Comparison of ENCODE assay signal across 28 mouse cellular contexts in the genomic region with DNA sequence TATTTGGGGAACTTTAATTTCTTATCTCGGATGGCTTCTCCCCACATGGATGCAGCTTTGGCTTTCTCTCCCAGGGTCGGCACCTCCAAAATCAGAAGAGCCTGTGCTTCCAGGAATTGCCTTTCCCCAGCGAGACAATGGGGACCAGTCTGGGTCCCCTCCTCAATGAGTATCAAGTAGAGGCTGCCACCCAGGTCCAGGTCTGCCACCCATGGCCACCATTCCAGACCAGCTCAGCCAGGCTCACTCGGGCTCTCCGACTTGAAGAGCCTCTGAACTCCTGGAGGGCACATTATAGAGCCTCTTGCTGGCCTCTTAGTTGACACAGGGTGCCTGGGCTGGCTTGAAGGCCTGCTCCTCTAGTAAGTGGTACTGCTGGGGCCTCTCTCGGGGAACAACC. TPM values are rescaled to one million over a fixed set of nuclear protein-coding genes. Genes with fewer than 3 reads are reported as not detected.
DNase-seq lines count a peak whose midpoint lies in the region; ATAC-seq and TF ChIP-seq lines count a peak whose summit lies in the region.
"Had no signal": no experiment of that assay in that cellular context is flagged by ENCODE, and none has a peak within 500 bp of the region (broad histone marks: within the 10 kb centered on the region; RNA-seq: fewer than 3 reads in every experiment).

No protein-coding gene starts in this region.

- H3K36me3 ChIP-seq in heart, embryonic 10.5 days = no peaks in the 10 kb centered on the region
- no peaks in the 10 kb centered on the region for H3K36me3 ChIP-seq in limb, embryonic 12.5 days
- no peaks in the 10 kb centered on the region for H3K36me3 ChIP-seq in limb, embryonic 10.5 days
- H3K36me3 ChIP-seq in lung, embryonic 15.5 days = no peaks in the 10 kb centered on the region
- H3K36me3 ChIP-seq in lung, postnatal 0 days (ENCODE audit: insufficient read depth, low read length) = no peaks in the 10 kb centered on the region
- H3K36me3 ChIP-seq: embryonic facial prominence, embryonic 13.5 days; embryonic facial prominence, embryonic 15.5 days; forebrain, embryonic 10.5 days; forebrain, embryonic 12.5 days had no signal

- DNase-seq in heart, embryonic 10.5 days (ENCODE audit: low spot score) = peak; percentile 33
- DNase-seq in heart, postnatal 4 days = no peak
- DNase-seq in limb, embryonic 10.5 days (ENCODE audit: low spot score) = no peak
- no peak for DNase-seq in lung, postnatal 36 days
- DNase-seq in lung, postnatal 0 days (ENCODE audit: low spot score) = no peak
- no peak for DNase-seq in lung, postnatal 14 days
- DNase-seq: adrenal gland, adult 2 months; adrenal gland, postnatal 10 days; adrenal gland, postnatal 25 days; cerebellum, adult 11 months; cerebellum, adult 18-20 months; cerebellum, adult 8-10 months; cerebellum, adult 9-11 months; cerebellum, postnatal 36 days; embryo, embryonic 11 days had no signal

- WGBS in heart, embryonic 10.5 days = 80% methylated on average over 6 of the region's 6 CpGs
- 85% methylated on average over 6 of the region's 6 CpGs for WGBS in limb, embryonic 12.5 days
- WGBS in limb, embryonic 10.5 days = 86% methylated on average over 6 of the region's 6 CpGs
- WGBS in lung, embryonic 15.5 days = 49% methylated on average over 6 of the region's 6 CpGs
- 50% methylated on average over 6 of the region's 6 CpGs for WGBS in lung, postnatal 0 days

- H3K4me3 ChIP-seq in heart, embryonic 10.5 days = no peak overlapping the region
- H3K4me3 ChIP-seq in limb, embryonic 12.5 days (replicated peaks) = no peak overlapping the region
- no peak overlapping the region for H3K4me3 ChIP-seq in limb, embryonic 10.5 days
- no peak overlapping the region for H3K4me3 ChIP-seq in lung, embryonic 15.5 days
- H3K4me3 ChIP-seq in lung, postnatal 0 days (ENCODE audit: low read depth, low read length) = no peak overlapping the region
- H3K4me3 ChIP-seq: embryonic facial prominence, embryonic 13.5 days; embryonic facial prominence, embryonic 15.5 days; erythroblast, embryonic 14.5 days; forebrain, embryonic 10.5 days; forebrain, embryonic 12.5 days had no signal

- peaks cover 13% of the 10 kb centered on the region for H3K4me1 ChIP-seq in heart, embryonic 10.5 days
- peaks cover 38% of the 10 kb centered on the region for H3K4me1 ChIP-seq in limb, embryonic 12.5 days (replicated peaks)
- peaks cover 25% of the 10 kb centered on the region for H3K4me1 ChIP-seq in limb, embryonic 10.5 days
- peaks cover 52% of the 10 kb centered on the region for H3K4me1 ChIP-seq in lung, embryonic 15.5 days
- peaks cover 11% of the 10 kb centered on the region for H3K4me1 ChIP-seq in lung, postnatal 0 days (ENCODE audit: insufficient read depth, low read depth, low read length)

- no peak overlapping the region for H3K4me2 ChIP-seq in limb, embryonic 12.5 days
- H3K4me2 ChIP-seq in lung, embryonic 15.5 days = no peak overlapping the region
- no peak overlapping the region for H3K4me2 ChIP-seq in lung, postnatal 0 days (replicated peaks; ENCODE audit: low read depth, low read length)
- H3K4me2 ChIP-seq: embryonic facial prominence, embryonic 13.5 days; embryonic facial prominence, embryonic 15.5 days; forebrain, embryonic 12.5 days had no signal

- ATAC-seq in limb, embryonic 12.5 days (ENCODE audit: insufficient number of reproducible peaks, insufficient read depth, low FRiP score, low TSS enrichment, low read depth) = no peak
- no peak for ATAC-seq in lung, embryonic 15.5 days (ENCODE audit: borderline replicate concordance, extremely low read depth, low FRiP score, low TSS enrichment)
- ATAC-seq in lung, postnatal 0 days = no peak
- ATAC-seq: forebrain, embryonic 14.5 days had no signal

- no peak for TF ChIP-seq EP300 in lung, postnatal 0 days (IDR thresholded peaks at IDR 0.05)

- no peaks in the 10 kb centered on the region for H3K27me3 ChIP-seq in heart, embryonic 10.5 days (ENCODE audit: insufficient read depth, poor library complexity, severe bottlenecking)
- no peaks in the 10 kb centered on the region for H3K27me3 ChIP-seq in limb, embryonic 12.5 days
- H3K27me3 ChIP-seq in limb, embryonic 10.5 days (ENCODE audit: low read depth, poor library complexity, severe bottlenecking) = no peaks in the 10 kb centered on the region
- H3K27me3 ChIP-seq in lung, embryonic 15.5 days = no peaks in the 10 kb centered on the region
- H3K27me3 ChIP-seq in lung, postnatal 0 days (replicated peaks; ENCODE audit: insufficient read depth, low read length) = no peaks in the 10 kb centered on the region
- H3K27me3 ChIP-seq: embryonic facial prominence, embryonic 13.5 days; embryonic facial prominence, embryonic 15.5 days; forebrain, embryonic 12.5 days had no signal

- no peaks in the 10 kb centered on the region for H3K9me3 ChIP-seq in heart, embryonic 10.5 days
- H3K9me3 ChIP-seq in limb, embryonic 12.5 days = no peaks in the 10 kb centered on the region
- H3K9me3 ChIP-seq in limb, embryonic 10.5 days (replicated peaks) = no peaks in the 10 kb centered on the region
- no peaks in the 10 kb centered on the region for H3K9me3 ChIP-seq in lung, embryonic 15.5 days
- H3K9me3 ChIP-seq in lung, postnatal 0 days (ENCODE audit: low read length) = no peaks in the 10 kb centered on the region
- H3K9me3 ChIP-seq: embryonic facial prominence, embryonic 13.5 days; embryonic facial prominence, embryonic 15.5 days; forebrain, embryonic 10.5 days; forebrain, embryonic 12.5 days had no signal

- H3K9ac ChIP-seq in limb, embryonic 12.5 days (replicated peaks) = no peak overlapping the region
- no peak overlapping the region for H3K9ac ChIP-seq in lung, embryonic 15.5 days
- H3K9ac ChIP-seq in lung, postnatal 0 days (replicated peaks; ENCODE audit: low read depth) = no peak overlapping the region
- H3K9ac ChIP-seq: embryonic facial prominence, embryonic 13.5 days; embryonic facial prominence, embryonic 15.5 days; forebrain, embryonic 12.5 days had no signal

- no peak for TF ChIP-seq CTCF in lung, postnatal 0 days (IDR thresholded peaks at IDR 0.05)

- H3K27ac ChIP-seq in heart, embryonic 10.5 days = no peak overlapping the region
- 0 out of 2 replicates have a peak overlapping the region, but pooled peaks have one; percentile 17 for H3K27ac ChIP-seq in limb, embryonic 12.5 days
- no peak overlapping the region for H3K27ac ChIP-seq in limb, embryonic 10.5 days
- peak overlapping the region; percentile 59 for H3K27ac ChIP-seq in lung, embryonic 15.5 days
- peak overlapping the region; percentile 35; the same call in 1 of the 2 replicates for H3K27ac ChIP-seq in lung, postnatal 0 days (ENCODE audit: low read length)
- H3K27ac ChIP-seq: forebrain, embryonic 10.5 days; forebrain, embryonic 12.5 days had no signal

RNA-seq across cellular contexts. Expression of a gene that starts 8.4 kb away (rescaled TPM):
- not detected in 2 replicates for polyA plus RNA-seq in heart, embryonic 10.5 days (2016; fragmentation: Nextera tagmentation; extraction: Ambion mirVana)
- total RNA-seq in heart, postnatal 4 days (2021) = not detected
- polyA plus RNA-seq in limb, embryonic 12.5 days (2016; fragmentation: Nextera tagmentation; extraction: Ambion mirVana) = not detected in 2 replicates
- polyA plus RNA-seq in limb, embryonic 10.5 days (2016; fragmentation: Nextera tagmentation; extraction: Ambion mirVana) = not detected in 2 replicates
- polyA plus RNA-seq in lung, embryonic 15.5 days (2015; fragmentation: Nextera tagmentation; extraction: Ambion mirVana) = 0.39 and 0.65 TPM in 2 replicates
- polyA plus RNA-seq in lung, postnatal 0 days (2015; fragmentation: Nextera tagmentation; extraction: Ambion mirVana) = 2.7 and 4.4 TPM in 2 replicates
- total RNA-seq: adrenal gland, postnatal 25 days; adrenal gland, postnatal 4 days; common myeloid progenitor, adult 5-6 weeks; MEL had no signal
- polyA plus RNA-seq: adrenal gland, adult 2 months; C2C12; embryonic facial prominence, embryonic 11.5 days; embryonic facial prominence, embryonic 13.5 days; erythroblast, embryonic 14.5 days; forebrain, embryonic 10.5 days had no signal

RNA-seq across cellular contexts. Expression of a gene that starts 55.0 kb away (rescaled TPM):
- 260 and 265 TPM in 2 replicates for polyA plus RNA-seq in heart, embryonic 10.5 days (2016; fragmentation: Nextera tagmentation; extraction: Ambion mirVana)
- 10 to 100 TPM; 81.0 to 94.0 TPM for total RNA-seq in heart, postnatal 4 days (2021)
- polyA plus RNA-seq in limb, embryonic 12.5 days (2016; fragmentation: Nextera tagmentation; extraction: Ambion mirVana) = 241 and 247 TPM in 2 replicates
- 257 and 265 TPM in 2 replicates for polyA plus RNA-seq in limb, embryonic 10.5 days (2016; fragmentation: Nextera tagmentation; extraction: Ambion mirVana)
- 200 and 209 TPM in 2 replicates for polyA plus RNA-seq in lung, embryonic 15.5 days (2015; fragmentation: Nextera tagmentation; extraction: Ambion mirVana)
- polyA plus RNA-seq in lung, postnatal 0 days (2015; fragmentation: Nextera tagmentation; extraction: Ambion mirVana) = 160 and 168 TPM in 2 replicates

Comparison
In these comparisons a context has a peak if more than half of its experiments do, and no peak if none do; other contexts are left out.
1. H3K27ac ChIP-seq: peak in limb, embryonic 12.5 days (single experiment), lung, embryonic 15.5 days (single experiment) and lung, postnatal 0 days (single experiment); none in heart, embryonic 10.5 days (single experiment) and limb, embryonic 10.5 days (single experiment).